Mouse (Mus musculus) thymus, postnatal 36 days (tissue): ENCODE data around the gene Sv2b.
"Not testable (repeated sequence)": the region's sequence is repeated elsewhere in the genome, so short reads cannot be mapped to it uniquely, and the experiment has no call there.

Source experiments
- DNase-seq, 2 experiments: peaks; one replicate each; pipeline ENCODE4 v3.0.0; 2022; ENCODE audit warnings: mixed read lengths in 2 of 2

Gene Sv2b

DNA sequence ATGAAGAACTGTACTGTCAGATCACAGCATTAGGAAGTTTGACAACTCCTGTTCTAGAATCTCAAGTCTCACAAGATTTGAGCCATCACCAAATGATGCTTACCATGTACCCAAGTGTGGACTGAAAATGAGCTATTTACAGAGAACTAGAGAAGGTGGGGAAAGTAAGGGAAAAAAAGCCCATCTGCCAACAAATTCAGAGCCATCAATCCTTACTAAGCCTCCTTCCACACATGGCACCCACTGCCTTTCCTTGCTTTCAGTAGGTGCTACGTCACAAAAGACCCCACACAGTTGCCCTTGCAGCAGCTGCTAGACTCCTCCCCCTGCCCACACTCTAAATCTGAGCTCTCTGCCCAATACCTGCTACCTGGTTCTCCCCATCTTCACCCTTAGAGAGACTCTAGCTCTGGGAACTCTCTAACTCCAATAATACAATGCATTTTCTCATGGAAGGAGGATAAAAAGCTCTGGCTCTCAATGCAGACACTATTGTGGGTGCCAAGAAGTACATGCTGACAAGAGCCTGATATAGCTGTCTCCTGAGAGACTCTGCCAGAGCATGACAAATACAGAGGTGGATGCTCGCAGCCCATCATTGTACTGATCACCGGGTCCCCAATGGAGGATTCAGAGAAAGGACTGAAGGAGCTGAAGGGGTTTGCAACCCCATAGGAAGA, 101.0 kb downstream of the Sv2b start:
- DNase-seq = no peak

DNA sequence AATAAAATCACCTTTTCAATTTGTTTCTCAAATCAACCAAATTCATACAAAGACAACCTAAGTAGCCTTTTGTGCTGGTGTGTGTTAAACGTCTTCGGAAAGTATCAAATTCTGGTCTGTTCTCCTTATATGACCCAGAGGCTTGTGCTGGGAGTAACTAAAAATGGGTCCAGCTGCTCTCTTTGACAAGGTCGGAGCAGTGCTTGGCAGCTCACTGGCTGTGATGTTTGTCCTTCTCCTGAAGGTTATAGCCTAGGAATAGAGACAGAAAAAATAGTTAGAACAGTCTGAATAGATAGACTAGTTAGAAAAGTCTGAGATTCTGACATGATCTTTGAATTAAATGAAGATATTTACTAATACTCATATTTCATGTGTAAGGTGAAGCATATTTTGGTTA, 102.4 kb downstream of the Sv2b start:
- DNase-seq = no peak

DNA sequence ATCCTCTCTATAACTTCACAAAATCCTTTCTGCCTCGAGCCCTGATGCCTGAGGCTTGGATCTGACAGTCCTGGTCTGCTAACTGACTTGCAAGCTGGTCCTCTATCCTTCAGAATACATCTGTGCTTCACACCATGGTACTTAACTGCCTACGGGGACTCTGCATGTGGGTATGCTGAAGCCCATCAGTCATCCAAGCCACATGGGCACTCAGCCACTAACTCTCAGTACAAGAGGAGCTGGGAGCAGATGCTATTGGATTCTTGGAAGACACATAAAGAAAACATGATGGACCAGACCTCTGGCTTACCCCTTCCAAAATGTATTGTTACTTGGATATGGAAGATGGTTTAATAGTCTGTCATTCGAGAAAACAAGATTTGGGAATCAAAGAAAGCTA, 103.7 kb downstream of the Sv2b start:
- no peak for DNase-seq

DNA sequence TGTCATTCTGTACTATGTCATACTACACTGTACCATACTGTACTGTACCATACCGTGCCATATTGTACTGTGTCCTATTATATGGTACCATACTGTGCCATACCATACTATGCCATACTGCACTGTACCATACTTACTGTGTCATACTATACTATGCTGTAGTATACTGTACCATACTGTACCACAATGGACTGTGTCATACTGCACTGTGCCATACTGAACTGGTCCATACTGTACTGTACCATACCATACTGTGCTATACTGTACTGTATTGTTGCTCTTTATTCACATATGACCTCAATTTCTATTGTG, 114.2 kb downstream of the Sv2b start:
- not testable (repeated sequence) for DNase-seq

DNA sequence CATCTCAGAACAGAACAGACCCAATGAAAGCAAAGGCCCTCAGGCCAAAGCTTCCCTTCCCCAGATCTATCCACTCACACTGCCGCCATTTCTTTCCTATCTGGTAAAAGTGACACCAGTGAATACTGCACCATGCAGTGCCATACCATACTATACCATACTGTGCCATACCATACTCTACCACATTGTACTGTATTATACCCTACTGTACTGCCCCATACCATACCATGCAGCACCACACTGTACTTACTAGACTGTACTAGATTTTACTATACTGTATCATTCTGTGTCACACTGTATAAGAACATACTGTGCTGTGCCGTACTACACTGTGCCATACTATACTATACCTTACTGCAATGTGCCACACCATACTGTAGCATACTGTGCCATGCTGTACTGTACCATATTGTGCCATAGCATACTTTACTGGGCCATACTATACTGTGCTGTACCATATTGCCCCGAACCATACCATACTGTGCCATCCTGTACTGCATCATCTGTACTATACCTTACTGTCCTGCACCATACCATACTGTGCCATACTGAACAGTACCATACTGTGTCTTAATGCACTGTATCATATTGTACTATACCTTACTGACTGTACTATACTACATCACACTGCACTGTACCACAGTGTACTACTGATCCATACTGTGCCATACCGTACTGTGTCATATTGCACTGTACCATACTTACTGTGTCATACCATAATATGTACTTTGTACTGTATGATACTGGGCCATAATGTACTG, 114.7 kb downstream of the Sv2b start:
- no peak for DNase-seq

DNA sequence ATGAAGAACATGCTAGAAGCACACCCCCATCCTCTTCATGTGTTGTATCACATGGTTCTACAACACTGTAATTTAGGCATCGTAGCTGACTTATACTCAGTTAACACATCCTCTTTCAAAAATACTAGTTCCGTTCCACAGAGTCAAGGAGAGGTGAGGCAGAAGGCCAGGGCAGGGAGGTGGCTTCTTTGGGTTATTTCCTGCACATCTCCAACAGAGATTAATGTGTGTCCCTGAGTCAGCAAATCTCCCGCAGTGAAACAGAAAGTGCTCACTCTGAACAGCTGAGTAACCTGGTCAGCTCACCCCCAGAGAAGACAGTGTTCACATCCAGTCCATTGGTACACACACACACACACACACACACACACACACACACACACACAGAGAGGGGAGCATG, 118.9 kb downstream of the Sv2b start:
- no peak for DNase-seq

DNA sequence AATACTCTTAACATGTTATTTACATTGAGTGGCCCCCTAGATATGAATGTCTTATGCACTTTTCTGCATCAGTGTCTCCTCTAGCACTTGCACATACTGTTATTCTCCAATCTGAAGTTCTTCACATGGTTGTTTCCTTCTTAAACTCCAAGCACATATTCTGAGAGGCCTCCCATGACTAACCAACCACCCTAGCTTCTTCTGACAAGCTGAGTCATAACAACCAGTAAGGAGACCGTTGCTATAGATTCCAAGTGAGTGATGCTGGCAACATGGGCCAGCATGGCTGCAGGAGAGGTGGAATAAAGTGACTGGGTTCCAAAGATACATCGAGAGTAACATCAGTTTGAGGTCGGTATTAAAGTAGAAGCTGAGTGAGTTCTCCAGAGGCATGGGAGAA, 134.0 kb downstream of the Sv2b start:
- DNase-seq = no peak

DNA sequence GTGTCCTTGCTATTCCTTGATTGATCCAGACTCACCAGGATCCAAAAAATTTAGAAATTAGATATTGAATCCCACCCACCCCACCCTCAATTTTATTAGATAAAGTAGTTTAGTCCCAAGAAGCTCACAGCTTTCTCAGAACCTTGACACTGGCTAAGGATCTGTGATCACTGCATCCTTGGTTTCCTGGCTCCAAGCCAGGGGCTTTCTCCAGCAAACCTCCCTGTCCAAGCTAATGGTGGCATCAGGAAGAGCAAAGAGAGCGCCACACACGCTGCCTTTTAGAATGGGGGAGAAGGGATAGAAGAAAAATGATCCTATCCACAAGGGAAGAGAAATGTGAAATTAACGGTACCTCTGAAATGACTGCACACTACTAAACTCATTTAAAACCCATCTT, 141.6 kb downstream of the Sv2b start:
- no peak for DNase-seq

DNA sequence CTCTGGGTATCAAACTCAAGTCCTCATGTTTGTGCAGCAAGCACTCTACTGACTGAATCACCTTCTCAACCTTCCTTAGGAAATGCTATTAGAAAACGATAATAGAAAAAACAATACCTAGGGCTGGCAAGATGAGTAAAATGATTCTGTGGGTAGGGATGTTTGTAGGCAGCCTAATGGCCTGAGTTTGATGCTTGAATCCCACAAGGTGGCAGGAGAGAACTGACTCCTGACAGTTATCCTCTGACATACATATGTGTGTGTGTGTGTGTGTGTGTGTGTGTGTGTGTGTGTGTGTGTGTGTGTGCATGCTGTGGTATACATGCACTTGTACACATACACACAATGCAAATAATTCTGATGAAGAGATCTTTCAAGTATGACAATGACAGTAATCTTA, 161.9 kb downstream of the Sv2b start:
- DNase-seq = no peak

DNA sequence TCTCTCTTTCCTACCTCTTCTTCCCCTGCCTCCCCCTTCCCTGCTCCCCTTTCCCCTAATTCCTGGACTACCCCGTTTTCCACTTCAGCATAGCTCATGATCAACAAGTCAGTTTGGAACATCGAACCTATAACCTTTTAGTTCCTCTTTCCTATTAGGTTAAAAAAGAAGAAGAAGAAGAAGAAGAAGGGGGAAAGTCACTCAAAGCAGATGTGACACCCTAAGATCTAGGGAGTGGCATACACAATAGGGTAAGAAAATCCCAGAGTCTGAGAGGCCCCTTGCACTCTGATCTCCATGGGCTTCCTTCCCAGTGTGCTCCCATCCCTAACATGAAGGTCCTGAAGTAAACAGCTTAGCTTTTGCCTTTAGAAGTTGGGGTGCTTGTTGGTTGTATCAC, 166.3 kb downstream of the Sv2b start:
- no peak for DNase-seq

DNA sequence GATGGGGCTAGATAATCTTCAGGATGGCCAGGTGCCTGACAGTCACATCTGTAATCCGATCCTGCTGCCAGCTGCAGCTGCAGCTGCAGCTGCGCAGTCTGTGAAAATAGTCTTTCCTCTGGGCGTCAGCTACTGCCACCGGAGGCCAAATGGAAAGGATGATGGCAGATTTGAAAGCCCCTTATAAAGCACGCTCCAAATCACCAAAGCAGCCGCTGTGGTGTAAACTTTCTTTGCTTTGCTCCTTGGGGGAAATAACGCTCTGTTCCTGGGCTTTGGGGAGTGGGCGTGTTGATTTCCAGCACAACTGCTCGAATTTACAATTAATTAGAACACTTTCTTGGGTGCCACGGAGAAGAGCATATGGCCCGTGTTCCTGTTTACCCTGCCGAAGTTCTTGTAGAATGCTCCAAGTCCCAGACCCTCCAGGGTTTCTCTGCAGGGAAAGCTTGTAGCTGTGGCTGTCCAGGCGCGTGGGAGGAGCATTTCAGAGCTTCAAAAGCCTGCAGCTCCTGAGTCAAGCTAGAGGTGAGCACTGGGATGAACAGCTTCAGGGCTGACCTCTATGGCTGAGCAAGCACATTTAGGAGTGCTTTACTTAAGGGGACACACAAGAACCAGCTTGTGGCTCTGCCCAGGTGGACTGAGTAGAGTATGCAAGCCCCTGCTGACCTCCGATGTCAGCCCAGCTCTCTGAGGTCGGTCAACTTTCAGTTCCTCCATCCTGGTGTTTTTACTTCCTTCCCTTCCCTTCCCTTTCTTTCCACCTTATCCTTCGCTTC, 167.0 kb downstream of the Sv2b start:
- no peak for DNase-seq

DNA sequence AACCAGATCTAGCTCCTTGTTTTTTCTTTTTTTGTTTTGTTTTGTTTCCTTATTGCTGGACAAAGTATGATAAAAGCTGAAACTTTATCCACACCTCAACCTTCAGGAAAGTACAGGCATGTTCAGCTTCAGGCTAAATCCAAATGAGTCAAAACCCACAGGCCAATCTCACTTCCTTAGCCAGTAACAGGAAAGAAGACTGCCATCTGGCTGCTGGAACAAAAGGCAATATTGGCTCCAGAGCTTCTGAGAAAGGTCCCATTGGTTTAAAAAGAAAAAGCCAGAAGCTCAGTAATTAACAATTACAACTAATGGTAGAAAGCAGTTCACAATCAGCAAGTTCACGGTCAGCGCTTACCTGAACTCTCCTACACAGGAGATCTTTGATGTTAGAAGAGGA, 169.8 kb downstream of the Sv2b start:
- DNase-seq = no peak

DNA sequence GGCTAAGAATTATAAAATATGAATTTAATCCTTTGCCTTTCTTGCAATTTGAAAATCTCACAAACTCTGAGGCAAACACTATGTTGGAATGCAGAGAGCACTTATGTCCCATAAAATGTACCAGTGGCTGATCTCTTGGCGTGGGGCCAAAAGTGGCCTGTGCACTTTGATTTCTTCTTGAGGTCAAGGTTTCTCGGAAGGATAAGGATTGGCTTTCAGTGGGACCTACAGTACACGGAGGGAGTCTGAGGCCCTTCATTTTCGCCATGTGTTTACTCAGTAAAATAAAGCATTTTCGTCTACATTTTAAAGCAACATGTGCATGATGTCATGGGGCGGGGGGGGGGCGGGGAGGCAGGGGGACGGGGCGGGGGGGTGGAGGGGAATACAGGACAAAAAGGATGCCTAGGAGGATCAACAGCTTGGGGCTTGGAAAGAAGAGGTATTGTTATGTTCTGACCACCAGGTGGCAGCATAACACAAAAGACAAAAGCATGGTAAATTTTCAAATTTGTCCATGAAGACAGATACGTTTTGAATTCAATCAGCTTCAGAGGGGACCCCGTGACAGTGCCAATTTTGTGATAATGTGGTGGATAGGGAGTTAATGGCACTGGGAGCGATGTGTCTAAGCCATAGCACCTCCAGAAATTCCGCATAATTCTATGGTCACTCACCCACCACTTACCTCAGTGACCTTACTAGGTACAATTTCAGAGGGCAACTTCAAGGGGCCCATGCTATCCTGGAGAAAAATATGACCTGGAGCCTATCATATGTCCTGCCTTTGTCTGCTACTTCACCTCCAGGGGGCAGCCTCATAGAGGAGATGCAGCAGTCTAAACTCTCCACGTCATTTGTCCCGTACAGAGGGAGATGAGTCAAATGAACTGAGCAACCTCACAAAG, 174.1 kb downstream of the Sv2b start:
- peak in 1 of 2 experiments; percentile 8 for DNase-seq

DNA sequence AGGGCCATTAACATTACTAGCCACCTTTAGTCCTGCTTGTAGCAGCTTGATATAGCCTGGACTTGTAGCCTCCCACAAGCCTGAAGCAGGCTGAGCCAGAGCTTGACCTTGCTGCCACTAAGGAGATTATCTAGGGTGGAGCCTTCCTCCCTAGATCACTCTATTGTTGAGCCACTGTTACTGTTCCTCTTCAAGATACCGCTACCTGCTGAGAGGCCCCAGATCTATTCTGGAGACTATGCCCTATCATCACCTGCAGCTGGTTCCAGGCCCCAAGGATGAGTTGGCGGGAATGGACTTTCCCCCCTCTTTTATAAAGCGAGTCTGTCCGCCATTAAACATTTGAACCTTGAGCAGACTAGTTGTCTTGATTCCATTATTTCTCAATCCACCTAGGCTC, 181.0 kb downstream of the Sv2b start:
- DNase-seq = no peak

DNA sequence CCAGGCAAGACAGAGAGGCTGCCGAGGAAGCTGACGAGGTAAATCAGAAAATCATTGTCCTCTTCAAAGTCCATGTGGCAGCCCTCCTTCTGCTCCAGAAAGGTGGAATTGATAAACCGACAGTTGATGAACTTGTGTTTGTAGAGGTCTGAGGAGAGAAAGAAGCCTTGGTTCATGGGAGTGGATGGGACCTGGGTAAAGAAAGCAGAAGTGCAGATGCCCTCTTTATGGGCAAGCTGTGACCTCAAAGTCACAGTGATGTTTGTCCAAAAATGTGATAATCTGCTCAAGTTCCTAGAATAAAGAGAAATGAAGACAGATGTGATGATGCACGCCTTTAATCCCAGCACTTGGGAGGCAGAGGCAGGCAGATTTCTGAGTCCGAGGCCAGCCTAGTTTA, 185.0 kb downstream of the Sv2b start:
- no peak for DNase-seq

DNA sequence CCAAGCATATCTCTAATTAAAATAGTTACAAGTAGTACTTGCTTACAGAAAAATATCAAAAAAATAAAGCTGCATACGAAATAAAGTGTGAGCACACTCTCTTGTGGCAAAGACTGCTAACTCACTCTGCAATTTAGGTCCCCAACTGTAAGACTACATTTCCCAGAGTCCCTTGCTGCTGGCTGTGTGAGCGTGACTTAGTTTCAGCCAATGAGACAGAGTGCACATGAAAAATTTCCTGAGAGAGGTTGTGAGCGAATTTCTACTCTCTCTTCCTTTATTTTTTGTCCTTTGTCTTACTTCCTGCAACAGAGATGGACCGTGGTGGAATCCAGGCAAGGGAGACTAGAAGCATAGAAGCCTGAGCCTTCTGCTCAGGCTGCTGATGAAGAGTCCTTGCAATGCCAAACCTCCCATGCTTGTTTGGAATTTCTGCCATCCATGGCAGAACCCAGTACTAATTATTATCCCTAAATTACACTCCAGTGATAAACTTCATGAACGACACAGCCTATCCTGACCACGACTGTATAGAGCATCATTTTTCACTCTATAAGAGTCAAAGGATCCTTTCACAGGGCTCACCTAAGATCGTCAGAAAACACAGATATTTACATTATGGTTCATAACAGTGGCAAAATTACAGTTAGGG, 190.9 kb downstream of the Sv2b start:
- peak; percentile 13 to 27 for DNase-seq

DNA sequence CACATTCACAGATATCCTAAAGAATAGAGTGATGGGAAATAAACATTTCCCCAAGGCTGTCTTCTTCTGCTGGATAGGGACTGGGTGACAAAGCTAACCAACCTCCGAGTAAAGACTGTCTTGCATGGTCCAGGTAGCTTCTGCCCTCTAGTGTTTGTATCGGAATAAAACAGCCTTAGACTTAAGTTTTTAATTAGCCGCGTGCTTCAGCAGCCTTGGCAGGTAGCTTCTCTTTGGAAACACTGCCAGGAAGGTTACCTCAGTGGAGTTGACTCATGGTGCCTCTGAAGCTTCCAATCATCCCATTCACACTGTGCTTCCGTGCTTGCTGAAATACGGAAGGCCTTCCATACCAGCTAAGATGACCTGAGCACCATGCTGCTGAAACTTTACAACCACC, 198.4 kb downstream of the Sv2b start:
- DNase-seq = no peak

DNA sequence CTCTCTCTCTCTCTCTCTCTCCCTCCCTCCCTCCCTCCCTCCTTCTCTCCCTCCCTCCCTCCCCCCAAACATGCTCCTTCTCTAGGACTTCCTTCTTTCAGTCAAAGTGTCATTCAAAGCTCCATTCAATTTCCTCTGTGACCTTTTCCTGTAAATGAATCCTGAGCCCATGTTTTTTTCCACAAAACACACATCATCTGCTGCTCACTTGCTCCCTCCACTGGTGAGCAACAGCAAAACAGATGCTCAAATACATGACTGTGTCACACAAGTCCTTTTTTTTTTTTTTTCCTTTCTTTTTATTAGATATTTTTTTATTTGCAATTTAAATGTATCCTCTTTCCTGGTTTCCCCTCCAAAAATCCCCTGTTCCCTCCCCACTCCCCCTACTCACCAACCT, 201.6 kb downstream of the Sv2b start:
- DNase-seq = no peak

DNA sequence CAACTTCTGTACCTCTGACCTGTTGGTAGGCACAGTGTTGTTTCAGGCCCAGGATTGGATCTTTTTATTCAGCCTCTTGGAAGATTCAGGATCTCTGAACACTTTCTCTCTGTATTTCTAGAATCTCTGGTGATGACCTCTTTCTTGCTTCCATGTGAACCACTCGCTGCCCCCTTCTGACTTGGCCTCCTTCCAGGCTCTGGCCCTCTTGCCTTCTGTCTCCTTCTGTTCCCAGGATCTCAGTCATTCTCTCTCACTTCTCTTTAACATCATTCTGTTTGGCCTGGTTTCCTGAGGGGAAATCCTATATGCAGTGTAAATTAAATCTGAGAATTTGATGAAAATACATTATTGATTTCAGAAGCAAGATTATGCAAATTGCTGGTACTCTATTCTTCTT, 205.2 kb downstream of the Sv2b start:
- no peak for DNase-seq

DNA sequence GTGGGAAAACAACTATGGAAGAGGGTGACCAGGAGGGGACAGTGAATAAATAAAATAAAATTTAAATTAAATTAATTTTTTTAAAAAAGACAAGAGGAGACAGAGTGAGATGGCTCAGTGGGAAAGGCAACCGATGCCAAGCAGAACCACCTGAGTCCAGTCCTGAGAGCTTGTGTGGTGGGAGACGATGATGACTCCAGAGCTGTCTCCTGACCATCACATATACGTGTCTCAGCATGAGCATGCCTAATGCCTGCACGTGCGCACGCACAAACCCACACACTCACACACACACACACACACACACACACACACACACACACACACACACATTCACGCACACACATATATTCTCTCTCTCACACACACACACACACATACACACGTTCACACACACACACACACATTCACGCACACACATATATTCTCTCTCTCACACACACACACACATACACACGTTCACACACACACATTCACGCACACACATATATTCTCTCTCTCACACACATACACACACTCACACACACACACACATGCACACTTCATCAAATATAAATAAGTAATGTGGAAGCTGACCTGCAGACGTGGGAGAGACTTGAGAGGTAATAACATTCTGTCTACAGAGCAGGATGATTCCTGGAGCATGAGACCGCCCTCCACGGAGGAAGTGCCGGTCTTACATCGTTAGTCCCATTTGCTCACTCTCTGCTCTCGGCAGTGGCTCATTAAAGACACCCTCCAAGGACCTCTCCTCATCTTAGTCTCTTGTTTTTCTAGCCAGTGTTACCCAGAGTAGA, 206.3 kb downstream of the Sv2b start:
- no peak for DNase-seq

DNA sequence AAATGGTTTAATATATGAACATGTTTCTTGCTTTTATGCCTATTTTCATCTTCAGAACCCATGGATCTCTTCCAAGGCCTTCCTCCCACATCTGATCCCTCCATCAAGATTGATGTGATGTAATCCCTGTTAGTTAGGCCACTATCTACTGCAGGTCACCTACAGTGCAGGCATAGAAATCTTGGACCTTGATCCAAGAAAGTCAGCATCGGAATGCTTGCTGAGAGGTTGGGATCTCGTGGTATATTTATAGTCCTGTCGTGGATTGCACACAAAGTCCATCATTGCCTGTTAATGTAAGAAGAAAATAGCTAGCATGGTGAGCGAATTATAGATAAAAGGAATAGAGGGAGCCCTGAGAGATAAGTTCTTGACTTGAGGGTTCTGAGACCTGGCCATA, 223.6 kb downstream of the Sv2b start:
- no peak for DNase-seq

DNA sequence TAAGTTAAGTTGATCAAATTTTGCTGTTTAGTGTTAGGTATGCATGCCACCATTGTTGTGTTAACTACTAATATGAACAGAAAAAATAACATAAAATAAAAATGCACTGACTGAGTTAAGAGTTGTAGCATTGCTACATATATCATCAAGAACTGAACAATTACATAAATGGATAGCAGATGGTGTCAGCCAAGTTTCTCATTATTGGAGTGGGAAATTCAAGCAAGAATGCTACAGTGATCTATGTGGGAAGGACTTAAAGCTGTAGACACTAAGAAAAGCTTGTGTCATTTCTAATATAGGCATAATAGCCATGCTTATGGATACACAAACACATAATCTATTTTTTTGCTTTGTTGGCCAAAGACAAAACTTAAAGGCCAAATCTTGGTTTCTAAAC, 228.9 kb downstream of the Sv2b start:
- DNase-seq = no peak
